Mouse (Mus musculus) heart, postnatal 25 days (tissue): ENCODE measurements around the gene Tmem160. TPM values are rescaled to one million over a fixed set of nuclear protein-coding genes. Genes with fewer than 3 reads are reported as not detected.

ENCODE experiments used
- DNase-seq: peaks from one replicate; pipeline ENCODE4 v3.0.0; 2022; ENCODE audit warnings: low spot score
- intact Hi-C: fragments of 180-260 bp; cut with DNase I; formaldehyde crosslinking; loops from one replicate; pipeline ENCODE4 v1.15.1; 2025
- total RNA-seq, 2 experiments: library from RNA; stranded (reverse); gene quantifications; 2 replicates each; pipeline ENCODE4 v1.2.3; 2021

Tmem160 gene
- total RNA-seq, 2 experiments from 2014 or later: 82.2 to 88.1 TPM

DNA sequence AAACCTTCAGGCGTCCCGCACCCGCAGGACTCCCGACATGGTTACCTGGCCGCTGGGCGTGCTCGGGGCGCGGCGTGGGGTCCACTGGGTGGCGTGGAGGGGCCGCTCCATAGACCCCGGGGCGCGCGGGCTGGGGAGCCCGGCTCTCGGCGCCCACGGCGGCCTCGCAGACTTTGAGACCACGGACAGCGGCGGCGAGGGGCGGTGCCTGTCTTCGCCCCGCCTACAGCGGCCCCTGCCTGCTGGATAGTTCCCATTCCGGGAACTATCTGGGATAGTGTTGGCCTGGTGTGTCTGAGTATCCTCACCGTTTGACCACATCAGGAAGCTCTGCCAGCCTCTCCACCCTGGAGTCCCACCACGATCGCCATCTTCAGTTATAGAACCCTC lies 24.0 kb downstream of the Tmem160 start:
- intact Hi-C loops: no loop called here
- no peak for DNase-seq

DNA sequence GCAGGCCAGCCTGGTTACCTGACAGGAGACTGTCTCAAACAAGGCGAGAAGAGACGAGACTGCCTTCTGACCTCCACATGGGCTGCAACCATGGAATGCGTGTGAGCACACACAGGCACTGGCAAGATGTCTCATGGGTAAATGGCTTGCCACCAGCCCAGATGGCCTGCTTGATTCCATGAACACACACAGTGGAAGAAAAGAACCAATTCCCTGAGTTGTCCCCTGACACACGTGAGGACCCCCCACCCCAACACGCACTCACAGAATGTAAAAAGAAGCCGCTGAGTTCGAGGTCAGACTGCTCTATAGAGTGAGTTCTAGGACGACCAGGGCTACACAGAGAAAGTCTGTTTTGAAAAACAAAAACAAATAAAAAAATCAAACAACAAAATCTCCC lies 25.0 kb downstream of the Tmem160 start, which contains the start of gene Npas1:
Npas1 (minus strand) TSS at position 101 of the 400 bp plus-strand sequence.
- intact Hi-C loops: no loop called here
- no peak for DNase-seq

DNA sequence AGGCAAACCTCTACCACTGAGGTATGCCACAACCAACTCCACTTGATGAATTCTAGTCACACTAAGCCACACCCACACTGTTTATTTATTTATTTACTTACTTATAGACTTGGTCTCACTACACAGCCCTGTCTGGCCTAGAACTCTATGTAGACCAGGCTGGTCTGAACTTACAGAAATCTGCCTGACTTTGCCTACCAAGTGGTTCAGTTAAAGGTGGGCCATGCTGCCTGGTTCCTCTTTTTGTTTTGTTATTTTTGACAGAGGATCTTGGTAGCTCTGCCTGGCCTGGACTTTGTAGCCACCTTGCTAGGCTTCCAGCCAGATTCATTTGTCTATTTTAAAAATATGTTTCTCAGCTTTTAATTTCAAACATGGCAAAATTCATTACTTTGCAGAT lies 36.2 kb downstream of the Tmem160 start:
- DNase-seq: no peak
- intact Hi-C loops: no loop called here

GRCm38 (mm10) chr7:16489948-16490347 lies 37.4 kb downstream of the Tmem160 start:
- intact Hi-C loops: loop anchor here (2.0 kb wide), 1 partner anchor 129 kb away; no protein-coding TSS in a partner anchor
- DNase-seq: no peak

- intact Hi-C loops: loop anchor here (1.0 to 2.0 kb wide), 2 partner anchors 26 to 127 kb away; no protein-coding TSS in a partner anchor
- no peak for DNase-seq
Measured at GRCm38 (mm10) chr7:16491759-16492158, 39.2 kb downstream of the Tmem160 start.

- intact Hi-C loops: no loop called here
- DNase-seq: no peak
Measured at GRCm38 (mm10) chr7:16492211-16492610, 39.6 kb downstream of the Tmem160 start.

DNA sequence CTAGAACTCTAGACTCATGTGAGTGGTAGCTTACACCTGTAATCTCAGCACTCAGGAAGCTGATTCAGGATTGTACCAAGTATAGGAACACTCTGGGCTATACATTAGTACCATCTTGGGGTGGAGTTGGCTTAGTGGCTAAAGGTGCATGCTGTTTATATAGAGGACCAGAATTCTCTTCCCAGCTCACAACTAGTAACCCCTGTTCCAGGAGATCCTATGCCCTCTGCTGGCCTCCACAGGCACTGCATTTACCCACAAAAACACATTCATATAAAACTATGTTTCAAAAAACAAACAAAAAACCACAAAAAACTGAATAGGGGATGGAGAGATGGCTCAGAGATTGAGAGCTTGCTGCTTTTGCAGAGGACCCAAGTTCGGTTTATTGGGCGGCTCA lies 40.8 kb downstream of the Tmem160 start:
- intact Hi-C loops: no loop called here
- DNase-seq: no peak

GRCm38 (mm10) chr7:16496260-16496659 lies 43.7 kb downstream of the Tmem160 start:
- intact Hi-C loops: no loop called here

GRCm38 (mm10) chr7:16499671-16500104 lies 47.1 kb downstream of the Tmem160 start:
- intact Hi-C loops: no loop called here

More at GRCm38 (mm10) chr7:16496260-16496659, 43.7 kb downstream of the Tmem160 start:
- DNase-seq: no peak

DNA sequence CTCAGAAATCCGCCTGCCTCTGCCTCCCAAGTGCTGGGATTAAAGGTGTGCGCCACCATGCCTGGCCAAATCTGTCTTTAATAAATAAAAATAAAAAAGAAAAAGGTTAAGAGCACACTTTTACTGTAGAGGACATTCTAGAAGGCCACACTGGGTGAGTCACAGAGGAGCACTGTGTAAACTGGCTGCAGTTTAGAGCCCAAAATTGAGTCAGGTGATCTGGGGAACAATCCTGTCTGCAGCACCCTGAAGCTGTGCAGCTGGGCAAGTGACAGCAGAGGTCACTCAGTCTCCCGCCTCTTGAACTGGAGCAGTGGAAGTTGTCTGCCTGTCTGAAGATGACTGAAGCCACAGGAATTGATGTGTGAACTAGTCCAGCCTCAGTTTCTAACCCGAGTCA lies 49.0 kb downstream of the Tmem160 start:
- no peak for DNase-seq
- intact Hi-C loops: no loop called here

More at GRCm38 (mm10) chr7:16499671-16500104, 47.1 kb downstream of the Tmem160 start:
- no peak for DNase-seq

DNA sequence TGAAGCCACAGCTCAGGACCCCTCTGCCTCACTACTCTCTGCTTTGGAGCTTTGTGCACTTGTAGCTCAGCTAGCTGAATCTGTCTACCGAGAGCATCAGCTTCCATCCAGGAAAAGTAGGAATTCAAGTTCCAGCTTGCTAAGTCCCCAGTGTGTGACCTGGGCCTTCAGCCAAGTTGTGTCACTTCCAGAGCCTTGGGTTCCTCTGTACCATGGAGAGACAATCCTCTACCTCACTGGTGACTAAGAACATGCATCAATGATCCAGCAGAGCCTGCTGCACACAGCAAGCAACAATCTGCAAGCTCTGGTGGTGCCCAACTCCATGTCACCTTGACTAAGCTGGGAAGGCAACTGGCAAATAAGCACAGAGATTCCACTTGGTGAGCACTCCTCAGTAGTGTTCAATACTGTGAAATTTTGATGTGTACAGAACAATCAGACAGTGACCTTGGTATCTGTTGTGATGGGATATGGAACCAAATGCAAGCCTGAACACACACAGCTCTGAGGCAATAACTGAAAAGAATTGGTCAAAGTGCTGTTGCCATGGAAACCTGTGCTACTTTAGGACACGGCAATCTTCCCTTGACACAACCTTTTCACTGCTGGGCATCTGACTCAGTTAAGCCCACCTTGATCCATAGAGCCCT lies 52.1 kb downstream of the Tmem160 start:
- DNase-seq: no peak
- intact Hi-C loops: no loop called here

Other genes with a start within 250 kb of the Tmem160 start
- 1 to 10 TPM; 8.3 TPM for gene Dhx34, start 230.7 kb upstream of the Tmem160 start, total RNA-seq
- gene C5ar2, start 208.6 kb upstream of the Tmem160 start, total RNA-seq: 1 to 10 TPM; 1.4 to 1.9 TPM
- gene C5ar1, start 193.2 kb upstream of the Tmem160 start, total RNA-seq: 1 to 10 TPM; 5.1 to 6.5 TPM
- 10 to 100 TPM; 13.7 to 15.0 TPM for gene Inafm1, start 179.2 kb upstream of the Tmem160 start, total RNA-seq
- 10 to 100 TPM; 30.7 to 35.3 TPM for gene Ccdc9, start 166.0 kb upstream of the Tmem160 start, total RNA-seq
- gene Bbc3, start 144.4 kb upstream of the Tmem160 start, total RNA-seq: 1 to 10 TPM; 3.7 to 4.7 TPM
- 10 to 100 TPM; 35.2 to 37.2 TPM for gene Sae1, start 65.0 kb upstream of the Tmem160 start, total RNA-seq
- 10 to 100 TPM; 29.0 to 29.9 TPM for gene Zc3h4, start 51.9 kb upstream of the Tmem160 start, total RNA-seq
- gene Npas1, start 24.9 kb downstream of the Tmem160 start, total RNA-seq: not detected
- gene Arhgap35, start 162.2 kb downstream of the Tmem160 start, total RNA-seq: 10 to 100 TPM; 34.2 to 35.8 TPM
- not detected for gene Ceacam15, start 222.9 kb downstream of the Tmem160 start, total RNA-seq